Mouse (Mus musculus): ENCODE results near the gene Prdx2. TPM values are rescaled to one million over a fixed set of nuclear protein-coding genes. Genes with fewer than 3 reads are reported as not detected.

Prdx2 gene
- total RNA-seq, 2 experiments from 2014 or later, result 340 to 356 TPM

Small RNA genes within 50 kb of the gene (microRNA-seq; reads per million reads assigned to microRNA genes)
- 2.5 to 5.7 reads per million in 2 experiments for gene Gm24197

Other genes starting within 250 kb of the Prdx2 start
- gene G430095P16Rik, start 246.6 kb upstream of the Prdx2 start, total RNA-seq (2021), result under 1 TPM in 1 of 2 experiments, not detected in 1; 0.71 TPM
- gene Nfix, start 169.2 kb upstream of the Prdx2 start, total RNA-seq (2021), result 100 to 1,000 TPM; 273 to 322 TPM
- gene Dand5, start 146.8 kb upstream of the Prdx2 start, total RNA-seq (2021), result 1 to 10 TPM; 8.3 to 9.5 TPM
- 10 to 100 TPM; 23.4 to 24.7 TPM for gene Gadd45gip1, start 138.1 kb upstream of the Prdx2 start, total RNA-seq (2021)
- 10 to 100 TPM; 67.8 to 73.7 TPM for gene Rad23a, start 128.9 kb upstream of the Prdx2 start, total RNA-seq (2021)
- gene Calr, start 122.7 kb upstream of the Prdx2 start, total RNA-seq (2021), result 100 to 1,000 TPM; 562 to 564 TPM
- 10 to 100 TPM; 42.5 to 46.0 TPM for gene Farsa, start 112.6 kb upstream of the Prdx2 start, total RNA-seq (2021)
- gene Syce2, start 97.5 kb upstream of the Prdx2 start, total RNA-seq (2021), result 1 to 10 TPM; 6.4 to 6.5 TPM
- 10 to 100 TPM; 31.3 to 38.3 TPM for gene Gcdh, start 75.7 kb upstream of the Prdx2 start, total RNA-seq (2021)
- gene Klf1, start 67.7 kb upstream of the Prdx2 start, total RNA-seq (2021), result not detected
- 1 to 10 TPM; 3.5 to 4.0 TPM for gene Dnase2a, start 61.0 kb upstream of the Prdx2 start, total RNA-seq (2021)
- 10 to 100 TPM; 85.7 to 90.3 TPM for gene Mast1, start 32.2 kb upstream of the Prdx2 start, total RNA-seq (2021)
- 1 to 10 TPM in 1 of 2 experiments, under 1 TPM in 1; 0.71 to 1.1 TPM for gene Rtbdn, start 22.6 kb upstream of the Prdx2 start, total RNA-seq (2021)
- 1 to 10 TPM in 1 of 2 experiments, not detected in 1; 3.5 TPM for gene Gm49661, start 154 bp upstream of the Prdx2 start, total RNA-seq (2021)
- gene Rnaseh2a, start 180 bp downstream of the Prdx2 start, total RNA-seq (2021), result 10 to 100 TPM; 40.7 to 42.2 TPM
- 10 to 100 TPM; 73.3 to 85.1 TPM for gene Junb, start 9.1 kb downstream of the Prdx2 start, total RNA-seq (2021)
- gene Hook2, start 21.0 kb downstream of the Prdx2 start, total RNA-seq (2021), result 1 to 10 TPM; 7.2 to 8.5 TPM
- gene Best2, start 44.9 kb downstream of the Prdx2 start, total RNA-seq (2021), result not detected
- gene Asna1, start 55.7 kb downstream of the Prdx2 start, total RNA-seq (2021), result 100 to 1,000 TPM; 118 to 122 TPM
- gene Trir, start 57.2 kb downstream of the Prdx2 start, total RNA-seq (2021), result 100 to 1,000 TPM; 115 to 129 TPM
- 100 to 1,000 TPM; 155 to 175 TPM for gene Tnpo2, start 67.3 kb downstream of the Prdx2 start, total RNA-seq (2021)
- 10 to 100 TPM; 23.9 to 24.0 TPM for gene Fbxw9, start 90.5 kb downstream of the Prdx2 start, total RNA-seq (2021)
- gene Gm5741, start 98.4 kb downstream of the Prdx2 start, total RNA-seq (2021), result 1 to 10 TPM in 1 of 2 experiments, not detected in 1; 1.4 TPM
- 10 to 100 TPM; 54.3 to 64.3 TPM for gene Dhps, start 102.2 kb downstream of the Prdx2 start, total RNA-seq (2021)
- 10 to 100 TPM; 49.8 to 54.5 TPM for gene Wdr83os, start 111.2 kb downstream of the Prdx2 start, total RNA-seq (2021)
- 10 to 100 TPM; 24.2 to 26.3 TPM for gene Wdr83, start 111.7 kb downstream of the Prdx2 start, total RNA-seq (2021)
- 10 to 100 TPM; 38.8 to 39.3 TPM for gene Man2b1, start 113.7 kb downstream of the Prdx2 start, total RNA-seq (2021)
- 1 to 10 TPM; 6.9 to 7.7 TPM for gene Zfp791, start 153.5 kb downstream of the Prdx2 start, total RNA-seq (2021)
- not detected for gene Cks1brt, start 182.3 kb downstream of the Prdx2 start, total RNA-seq (2021)

All from left cerebral cortex, postnatal 25 days (tissue).